Mouse (Mus musculus) frontal cortex, postnatal 14 days (tissue): ENCODE data around the gene Mmachc.

Experiments used
- DNase-seq, 2 experiments: peaks; one replicate each; pipeline ENCODE4 v3.0.0; 2022; ENCODE audit warnings: low spot score in 2 of 2

Mmachc gene

GRCm38 (mm10) chr4:116708201-116708764 is at the start of gene Mmachc, which contains the start of gene Ccdc163:
Gene Mmachc (minus strand): TSS chr4:116708406.
Gene Ccdc163 (plus strand): TSS chr4:116708509.
- peak; percentile 89 to 95 for DNase-seq

DNA sequence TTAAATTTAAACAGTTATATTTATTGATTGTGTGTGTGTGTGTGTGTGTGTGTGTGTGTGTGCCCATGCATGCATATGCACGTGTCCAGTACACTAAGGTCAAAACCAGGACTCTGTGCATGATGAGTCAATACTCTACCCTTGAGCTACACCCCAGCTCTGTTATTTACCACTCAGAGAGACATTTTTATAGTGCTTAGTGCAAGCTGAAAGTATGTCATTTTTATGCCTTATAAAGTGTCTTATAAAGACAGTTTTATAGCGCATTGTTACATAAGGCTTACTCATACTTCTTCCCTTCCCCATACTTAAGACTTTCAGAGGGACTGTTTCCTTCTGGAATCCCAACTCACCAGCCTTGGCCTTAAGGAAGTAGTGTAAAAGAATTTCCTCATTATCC is 41.5 kb upstream of the Mmachc start:
- DNase-seq = no peak

- no peak for DNase-seq
These were observed 31.0 kb upstream of the Mmachc start for GRCm38 (mm10) chr4:116738972-116739751.

- no peak for DNase-seq
These were observed 26.8 kb upstream of the Mmachc start for GRCm38 (mm10) chr4:116734996-116735395.

DNA sequence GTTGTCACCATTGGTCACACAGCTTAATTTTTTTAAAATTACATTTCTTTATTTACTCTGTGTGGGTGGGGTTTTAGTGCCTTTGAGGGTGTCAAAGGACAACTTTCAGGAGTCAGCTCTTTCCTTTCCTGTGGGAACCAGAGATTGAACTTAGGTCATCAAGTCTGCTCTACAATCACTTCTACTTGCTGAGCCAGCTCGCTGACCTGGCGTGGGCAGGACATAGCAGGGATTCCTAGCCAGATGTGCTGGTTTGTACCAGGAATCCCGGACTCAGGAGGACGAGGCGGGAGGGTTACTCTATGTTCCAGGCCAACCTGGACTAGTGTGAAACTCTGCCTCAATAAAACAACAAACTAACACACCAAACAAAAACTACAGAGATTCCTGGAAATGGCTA is 24.1 kb upstream of the Mmachc start:
- DNase-seq = no peak

DNA sequence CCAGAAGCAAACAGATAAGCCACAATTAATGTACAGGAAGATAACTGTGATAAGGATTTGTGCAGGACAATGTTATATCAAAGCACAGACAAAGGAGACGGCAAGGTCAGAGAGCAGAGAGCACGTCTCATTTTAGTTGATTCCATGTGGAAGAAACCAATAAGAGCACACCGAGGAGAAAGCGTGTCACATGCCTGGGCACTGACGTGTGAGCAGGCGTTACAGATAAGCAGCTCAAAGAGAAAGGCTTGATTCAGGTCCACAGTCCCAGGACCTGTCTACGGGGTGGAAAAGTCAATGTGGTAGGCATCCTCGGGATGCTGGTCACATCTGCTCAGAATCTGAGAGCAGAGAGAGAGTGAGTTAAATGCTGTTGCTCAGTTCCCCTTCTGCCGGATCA is 22.9 kb upstream of the Mmachc start:
- no peak for DNase-seq

- DNase-seq = no peak
These were observed 21.3 kb upstream of the Mmachc start for GRCm38 (mm10) chr4:116729532-116729931.

GRCm38 (mm10) chr4:116727401-116727800 is 19.2 kb upstream of the Mmachc start:
- DNase-seq = no peak

DNA sequence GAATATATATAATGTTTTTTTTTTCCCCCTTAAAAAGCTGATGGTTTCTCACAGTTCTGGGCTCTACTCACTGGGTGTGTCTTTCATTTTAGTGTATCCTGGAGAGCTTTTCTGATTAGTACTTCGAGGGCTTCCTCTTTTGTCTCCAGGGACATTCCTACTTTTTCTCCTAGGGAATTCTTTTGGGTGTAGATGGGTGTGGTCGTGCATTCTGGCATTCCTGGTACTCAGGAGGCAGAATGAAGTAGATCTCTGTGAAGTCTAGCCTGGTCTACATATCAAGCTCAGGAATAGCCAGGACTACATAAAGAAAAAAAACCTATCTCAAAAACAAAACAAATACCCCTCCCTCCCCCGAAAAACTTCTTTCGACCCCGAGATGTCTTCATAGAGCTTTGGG is 17.2 kb upstream of the Mmachc start:
- DNase-seq = no peak

- no peak for DNase-seq
These were observed 14.0 kb upstream of the Mmachc start for GRCm38 (mm10) chr4:116722230-116722629.

DNA sequence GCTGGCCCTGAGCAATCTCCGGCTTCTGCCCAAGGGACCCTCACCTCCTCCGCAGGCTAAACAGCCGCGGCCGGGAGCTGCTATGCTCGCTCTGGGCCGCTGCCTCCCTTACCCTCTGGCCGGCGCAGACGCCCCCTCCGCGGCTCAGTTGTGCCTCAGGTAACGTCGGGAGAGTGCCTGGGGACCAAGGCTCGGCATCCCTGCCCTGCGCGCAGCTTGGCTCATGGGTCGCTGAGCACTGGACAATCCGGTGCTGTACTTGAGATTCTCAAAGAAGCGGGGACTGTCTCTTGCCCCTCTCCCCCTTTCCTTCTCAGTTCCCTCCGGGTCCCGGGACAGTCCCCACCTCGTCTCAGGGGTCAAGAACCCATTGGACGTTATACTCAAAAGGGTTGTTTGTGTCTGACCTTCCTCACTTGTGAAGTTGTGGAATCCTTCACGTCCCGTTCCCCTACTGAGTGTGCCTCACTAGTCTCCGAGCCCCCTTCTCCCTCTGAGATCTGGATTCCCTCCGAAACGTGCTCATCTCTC is 13.0 kb upstream of the Mmachc start:
- DNase-seq = peak in 1 of 2 experiments; percentile 11

GRCm38 (mm10) chr4:116720343-116721097 is 12.3 kb upstream of the Mmachc start, which contains the start of gene Tesk2:
Gene Tesk2 (plus strand): TSS chr4:116720948.
- DNase-seq = peak; percentile 87 to 94

GRCm38 (mm10) chr4:116719396-116719795 is 11.2 kb upstream of the Mmachc start:
- DNase-seq = peak; percentile 23 to 51

GRCm38 (mm10) chr4:116712536-116712935 is 4.3 kb upstream of the Mmachc start:
- no peak for DNase-seq

- DNase-seq = no peak
These were observed 1.9 kb upstream of the Mmachc start for GRCm38 (mm10) chr4:116710154-116710553.

- DNase-seq = no peak
These were observed 685 bp upstream of the Mmachc start for GRCm38 (mm10) chr4:116708791-116709390.

GRCm38 (mm10) chr4:116707666-116708065 is 540 bp downstream of the Mmachc start:
- DNase-seq = no peak

GRCm38 (mm10) chr4:116703804-116704203 is 4.4 kb downstream of the Mmachc start:
- peak; percentile 34 to 44 for DNase-seq

DNA sequence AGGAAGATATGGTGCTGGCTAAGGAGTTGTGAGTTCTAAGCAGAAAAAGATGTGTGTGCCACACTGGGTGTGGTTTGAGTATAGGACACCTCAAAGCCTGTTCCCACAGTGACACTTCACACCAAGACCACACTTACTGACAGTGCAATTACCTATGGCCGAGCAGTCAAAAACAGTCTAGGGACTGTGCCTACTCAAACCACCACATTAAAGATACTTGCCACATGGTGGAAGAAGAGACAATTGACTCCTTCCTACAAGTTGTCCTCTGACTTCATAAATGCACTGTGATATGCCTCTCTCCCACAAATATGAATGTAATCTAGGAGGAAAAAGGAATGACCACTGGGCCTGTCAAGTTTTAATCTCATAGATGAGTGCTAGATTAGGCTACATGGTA is 7.2 kb downstream of the Mmachc start:
- no peak for DNase-seq

DNA sequence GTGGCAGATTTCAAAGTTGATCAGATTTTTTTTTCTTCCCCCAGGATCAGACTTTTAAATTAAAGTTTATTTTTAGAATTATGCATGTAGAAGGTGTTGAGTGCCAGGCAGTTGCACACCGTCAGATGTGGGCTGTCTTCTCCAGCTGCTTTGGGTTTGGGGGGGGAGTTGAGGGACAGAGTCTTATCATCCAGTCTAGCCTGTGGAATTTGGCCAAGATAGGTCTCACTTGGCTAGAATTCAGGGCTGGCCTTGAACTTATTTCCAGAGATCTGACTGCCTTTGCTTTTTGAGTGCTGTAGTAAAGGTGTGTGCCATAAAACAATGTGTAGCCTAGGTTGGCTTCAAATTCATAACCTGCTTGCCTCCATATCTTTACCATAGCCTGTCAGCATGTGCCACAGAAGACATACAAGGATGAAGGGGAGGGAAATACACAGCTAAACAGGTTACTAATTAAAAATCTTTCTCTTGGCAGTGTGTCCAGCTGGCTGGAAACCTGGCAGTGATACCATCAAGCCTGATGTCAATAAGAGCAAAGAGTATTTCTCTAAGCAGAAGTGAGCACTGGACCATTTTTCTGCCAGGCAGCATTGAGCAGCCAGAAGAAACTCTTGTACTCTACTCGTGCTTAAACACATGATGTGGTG is 9.4 kb downstream of the Mmachc start:
- DNase-seq = no peak

DNA sequence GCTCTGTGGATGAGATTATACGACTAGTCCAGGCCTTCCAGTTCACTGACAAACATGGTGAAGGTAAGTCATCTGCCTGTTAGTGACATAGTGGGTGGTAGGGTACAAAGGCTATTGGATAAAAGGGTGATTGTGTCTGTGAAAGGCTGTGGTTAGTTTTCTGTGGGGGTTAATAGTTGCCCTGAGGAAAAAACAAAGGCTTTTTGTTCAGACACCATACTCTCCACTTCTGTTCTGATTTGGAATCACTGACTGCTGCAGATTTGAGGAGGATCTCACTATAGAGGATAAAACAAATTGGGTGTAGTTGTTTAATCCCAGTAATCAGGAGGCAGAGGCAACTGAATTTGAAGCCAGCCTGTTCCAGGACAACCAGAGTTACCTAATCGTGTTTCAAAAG is 14.4 kb downstream of the Mmachc start:
- DNase-seq = no peak
